Mouse (Mus musculus) kidney, adult 2 months (tissue): Measurements from ENCODE around the gene Capzb.

Experiments
- CTCF ChIP-seq: fragments of 200-500 bp; conservative IDR thresholded peaks from 2 replicates; pipeline ENCODE4 v1.5.1; 2011; ENCODE audit warnings: low read depth, mild to moderate bottlenecking, control low read depth, low read length, moderate library complexity, mixed read lengths; ENCODE audit not compliant: insufficient read depth, insufficient read length
- POLR2A ChIP-seq: fragments of 200-500 bp; IDR thresholded peaks from one replicate; pipeline ENCODE4 v1.6.1; 2011; ENCODE audit warnings: low read depth, low read length, control low read depth

DNA sequence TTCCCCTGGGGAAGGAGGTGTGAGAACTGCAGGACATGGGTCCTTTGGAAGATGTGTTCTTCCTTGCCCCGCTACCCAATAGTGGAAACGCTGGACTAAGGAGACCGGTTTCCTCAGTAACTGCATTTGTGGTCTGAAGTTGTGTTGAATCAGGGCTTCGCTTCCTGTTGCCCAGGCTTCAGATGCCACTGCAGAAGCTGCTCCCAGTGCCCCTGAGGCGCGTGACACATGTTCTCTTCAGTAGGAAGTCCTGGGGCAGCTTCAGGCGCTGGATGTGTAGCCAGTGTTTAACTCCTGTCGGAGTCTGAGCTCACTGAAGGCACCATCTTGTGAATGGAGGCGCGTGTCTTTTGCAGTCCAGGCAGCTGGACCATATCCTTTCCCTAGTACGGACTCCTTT is 4.8 kb upstream of the Capzb start:
- no peak for TF ChIP-seq CTCF
- no peak for TF ChIP-seq POLR2A
